Mouse (Mus musculus) liver, adult 2 months (tissue): ENCODE data around the gene Med26. TPM values are rescaled to one million over a fixed set of nuclear protein-coding genes. Genes with fewer than 3 reads are reported as not detected.

Experiments used
- DNase-seq: peaks from one replicate; pipeline ENCODE4 v3.0.0-alpha.2; 2011; ENCODE audit warnings: low read depth, low spot score; ENCODE audit errors: extremely low read depth
- H3K27ac ChIP-seq: fragments of 200-500 bp; replicated peaks from 2 replicates; pipeline ENCODE4 v1.5.1; 2012; ENCODE audit warnings: low read depth, mild to moderate bottlenecking, control low read depth, inconsistent platforms, low read length; ENCODE audit not compliant: insufficient read depth
- H3K27me3 ChIP-seq: fragments of 200-500 bp; 2 replicates; pipeline ENCODE4 v1.6.1; 2012; ENCODE audit warnings: mild to moderate bottlenecking, moderate library complexity, low read length, inconsistent platforms; ENCODE audit not compliant: control insufficient read depth, insufficient read depth
- H3K36me3 ChIP-seq: fragments of 200-500 bp; 2 replicates; pipeline ENCODE4 v1.6.1; 2012; ENCODE audit warnings: low read length, inconsistent platforms; ENCODE audit not compliant: control insufficient read depth, insufficient read depth
- H3K4me1 ChIP-seq: fragments of 200-500 bp; 2 replicates; pipeline ENCODE4 v1.6.1; 2011; ENCODE audit warnings: low read length; ENCODE audit not compliant: control insufficient read depth, insufficient read depth
- H3K4me3 ChIP-seq: fragments of 200-500 bp; 2 replicates; pipeline ENCODE4 v1.5.1; 2011; ENCODE audit warnings: low read depth, mild to moderate bottlenecking, control low read depth, low read length, moderate library complexity; ENCODE audit not compliant: insufficient read depth
- H3K79me2 ChIP-seq: fragments of 200-500 bp; 2 replicates; pipeline ENCODE4 v1.6.1; 2012; ENCODE audit warnings: inconsistent platforms, mild to moderate bottlenecking, low read length, moderate library complexity; ENCODE audit not compliant: control insufficient read depth, insufficient read depth
- H3K9ac ChIP-seq: fragments of 200-500 bp; 2 replicates; pipeline ENCODE4 v1.6.1; 2012; ENCODE audit warnings: low read depth, mild to moderate bottlenecking, control low read depth, inconsistent platforms, low read length
- CTCF ChIP-seq: fragments of 200-500 bp; IDR thresholded peaks from 2 replicates; pipeline ENCODE4 v1.5.1; 2011; ENCODE audit warnings: low read depth, low read length, control low read depth
- POLR2A ChIP-seq: fragments of 200-500 bp; IDR thresholded peaks from 2 replicates; pipeline ENCODE4 v1.6.1; 2011; ENCODE audit warnings: low read length, control low read depth; ENCODE audit not compliant: insufficient read depth; ENCODE audit errors: extremely low read depth
- WGBS: fragments of 180-500 bp; shearing (Covaris S2); methylation state at CpG from one replicate; pipeline ENCODE4 v1.1.7; 2018; 5-methylcytosine and 5-hydroxymethylcytosine counted together
- polyA plus RNA-seq: library from polyadenylated mRNA; depleted of rRNA; stranded (reverse); fragments of >200 nt; gene quantifications from 2 replicates; pipeline ENCODE4 v1.2.3, GENCODE M21; 2012
- total RNA-seq: library from RNA; depleted of rRNA; stranded (reverse); fragments of >200 nt; gene quantifications from 2 replicates; pipeline ENCODE4 v1.2.3, GENCODE M21; 2014

Med26 gene
- total and polyA plus RNA-seq, 2 experiments: 1.3 to 6.0 TPM

DNA sequence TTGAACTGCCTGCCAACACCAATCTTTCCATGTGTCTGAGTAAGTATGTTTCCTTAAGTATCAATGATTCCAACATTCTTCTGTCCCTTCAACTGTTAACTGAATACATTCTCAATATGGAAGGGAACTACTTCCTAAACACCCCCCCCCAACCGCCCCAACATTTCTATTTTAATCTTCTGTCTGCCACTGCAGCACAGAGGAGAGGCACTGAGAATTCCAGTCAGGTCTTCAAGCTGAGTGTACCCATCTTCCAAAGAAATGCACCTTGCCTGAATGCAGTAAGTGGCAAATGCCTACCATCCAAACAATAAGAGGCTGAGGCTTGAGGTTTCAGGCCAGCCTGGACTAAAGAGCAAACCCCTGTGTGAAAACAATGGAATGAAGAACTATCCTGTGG is 16.0 kb downstream of the Med26 start:
- no peaks in the 10 kb centered on the region for H3K27me3 ChIP-seq
- DNase-seq: no peak
- no peak overlapping the region for H3K9ac ChIP-seq
- 98% methylated on average over 1 of the region's 1 CpGs for whole genome bisulfite sequencing
- H3K27ac ChIP-seq: no peak overlapping the region
- H3K79me2 ChIP-seq: peaks cover 51% of the 10 kb centered on the region
- peaks cover 6% of the 10 kb centered on the region; the same call in 1 of the 2 replicates for H3K4me1 ChIP-seq
- H3K36me3 ChIP-seq: no peaks in the 10 kb centered on the region
- H3K4me3 ChIP-seq: no peak overlapping the region
- TF ChIP-seq POLR2A (no peak), CTCF (no peak)

DNA sequence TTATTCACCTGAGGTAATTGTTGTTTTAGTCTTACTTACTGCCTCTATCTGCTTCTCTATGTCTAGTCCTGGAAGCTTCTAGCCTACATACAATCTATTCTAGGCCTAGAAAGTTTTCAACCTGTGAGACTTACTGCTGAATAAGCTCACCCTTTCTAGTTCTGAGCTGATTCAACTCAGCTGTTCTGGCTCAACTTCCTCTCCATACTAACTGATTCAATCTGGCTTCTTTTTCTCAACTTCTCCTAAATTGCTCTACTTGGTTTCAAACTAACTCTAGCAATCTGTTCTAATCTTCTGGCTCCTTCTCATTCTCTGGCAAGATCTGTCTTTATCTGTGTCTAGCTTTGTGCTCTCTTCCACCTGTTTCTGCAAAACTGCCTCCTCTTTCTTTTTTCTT is 26.2 kb downstream of the Med26 start:
- Histone ChIP-seq H3K27me3 (no peaks in the 10 kb centered on the region), H3K27ac (no peak overlapping the region), H3K36me3 (no peaks in the 10 kb centered on the region), H3K9ac (no peak overlapping the region), H3K79me2 (peaks cover 27% of the 10 kb centered on the region; the same call in 1 of the 2 replicates), H3K4me1 (no peaks in the 10 kb centered on the region), H3K4me3 (no peak overlapping the region)
- DNase-seq: no peak
- no peak for TF ChIP-seq CTCF
- TF ChIP-seq POLR2A: no peak

DNA sequence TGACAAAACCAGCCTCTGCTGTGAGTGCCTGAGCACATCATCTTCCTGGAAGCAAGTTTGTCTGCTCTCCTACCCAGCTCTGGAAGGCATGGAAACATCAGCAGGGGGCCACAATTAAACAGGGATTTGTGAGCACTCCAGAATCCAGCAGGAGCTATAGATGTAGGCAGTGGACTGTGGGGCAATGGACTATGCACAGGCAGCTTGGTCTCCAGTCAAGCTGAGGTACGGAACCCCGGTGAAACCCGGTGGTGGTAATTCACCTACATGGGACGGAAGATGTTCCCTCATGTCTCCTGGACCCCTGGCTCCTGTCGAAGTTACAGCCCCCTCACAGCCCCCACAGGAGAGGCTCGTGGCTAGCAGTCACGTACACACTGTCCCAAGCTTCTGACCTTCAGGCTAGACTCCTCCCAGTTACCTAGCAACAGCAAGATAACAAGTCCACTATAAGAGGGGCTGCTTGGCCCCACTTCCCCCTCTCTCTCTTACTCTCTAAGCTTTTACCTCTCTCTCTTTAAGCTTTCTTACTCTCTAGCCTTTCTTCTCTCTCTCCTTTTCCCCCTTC is 30.6 kb downstream of the Med26 start:
- no peak for TF ChIP-seq CTCF
- TF ChIP-seq POLR2A: no peak
- 60% methylated on average over 7 of the region's 7 CpGs for WGBS
- Histone ChIP-seq H3K36me3 (no peaks in the 10 kb centered on the region), H3K79me2 (peaks cover 34% of the 10 kb centered on the region), H3K27ac (no peak overlapping the region), H3K9ac (no peak overlapping the region), H3K4me1 (no peaks in the 10 kb centered on the region), H3K4me3 (no peak overlapping the region), H3K27me3 (no peaks in the 10 kb centered on the region)
- DNase-seq: no peak

DNA sequence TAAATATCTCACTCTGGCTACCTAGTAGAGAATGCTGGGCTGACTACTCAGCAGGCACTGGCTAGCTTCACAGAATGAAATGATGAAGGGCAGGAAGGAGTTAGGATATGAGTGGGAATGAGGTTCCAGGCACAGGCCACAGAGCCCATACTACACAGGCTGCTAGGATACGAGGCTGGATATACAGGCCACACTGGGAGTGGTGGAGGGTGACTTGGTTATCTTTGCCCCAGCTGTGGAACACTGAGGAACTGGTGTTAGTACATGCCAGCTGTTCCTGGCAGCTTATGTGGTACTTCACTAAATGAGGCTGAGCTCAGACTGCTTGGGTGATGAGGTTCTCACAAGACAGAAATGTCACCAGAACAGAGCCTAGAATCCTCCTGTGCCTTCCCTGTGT is 34.9 kb downstream of the Med26 start:
- no peak overlapping the region for H3K27ac ChIP-seq
- H3K4me3 ChIP-seq: no peak overlapping the region
- no peak overlapping the region for H3K9ac ChIP-seq
- no peak for DNase-seq
- WGBS: 84% methylated on average over 1 of the region's 1 CpGs
- H3K4me1 ChIP-seq: peaks cover 18% of the 10 kb centered on the region
- no peaks in the 10 kb centered on the region for H3K36me3 ChIP-seq
- H3K27me3 ChIP-seq: no peaks in the 10 kb centered on the region
- TF ChIP-seq POLR2A (no peak), CTCF (no peak)
- H3K79me2 ChIP-seq: peaks cover 45% of the 10 kb centered on the region

DNA sequence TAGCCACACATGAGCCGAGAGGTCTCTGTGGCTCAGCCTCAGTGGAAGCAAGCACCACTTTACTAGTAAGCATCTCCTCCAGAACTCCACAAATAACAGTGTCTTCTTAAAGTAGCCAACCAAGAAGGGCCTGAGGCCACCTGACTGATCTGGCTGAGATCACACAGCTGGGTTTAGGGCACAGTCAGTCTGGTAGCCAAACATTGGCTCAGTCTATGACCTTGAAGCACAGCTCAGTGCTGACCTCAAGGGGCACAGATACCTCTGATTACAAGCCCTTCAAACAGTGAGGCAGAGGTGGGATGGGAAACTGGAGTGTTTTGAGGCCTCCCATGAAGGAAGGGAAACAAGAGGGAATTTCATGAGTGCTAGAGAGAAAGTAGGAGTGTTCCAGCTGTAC is 35.4 kb downstream of the Med26 start:
- TF ChIP-seq CTCF: no peak
- TF ChIP-seq POLR2A: no peak
- Histone ChIP-seq H3K79me2 (peaks cover 45% of the 10 kb centered on the region), H3K9ac (no peak overlapping the region), H3K27ac (no peak overlapping the region), H3K4me1 (peaks cover 22% of the 10 kb centered on the region), H3K4me3 (no peak overlapping the region), H3K36me3 (no peaks in the 10 kb centered on the region), H3K27me3 (no peaks in the 10 kb centered on the region)
- DNase-seq: peak; percentile 24
- WGBS: 90% methylated on average over 1 of the region's 1 CpGs

- Histone ChIP-seq H3K27me3 (no peaks in the 10 kb centered on the region), H3K4me3 (no peak overlapping the region), H3K9ac (no peak overlapping the region), H3K4me1 (peaks cover 30% of the 10 kb centered on the region), H3K79me2 (peaks cover 57% of the 10 kb centered on the region), H3K36me3 (no peaks in the 10 kb centered on the region), H3K27ac (no peak overlapping the region)
- 94% methylated on average over 1 of the region's 1 CpGs for WGBS
- DNase-seq: no peak
- TF ChIP-seq CTCF (no peak), POLR2A (no peak)
Observed at GRCm38 (mm10) chr8:72507505-72507904, 40.6 kb downstream of the Med26 start.
